Comparison of ENCODE assay signal across 8 mouse cellular contexts in genomic region chr6:66910493-66911435, GRCm38 (mm10). TPM values are rescaled to one million over a fixed set of nuclear protein-coding genes. Genes with fewer than 3 reads are reported as not detected.
DNase-seq lines count a peak whose midpoint lies in the region; ATAC-seq lines count a peak whose summit lies in the region.

No protein-coding gene starts in this region.

- H3K27me3 ChIP-seq in embryonic facial prominence, embryonic 12.5 days, result no peaks in the 10 kb centered on the region
- H3K27me3 ChIP-seq in embryonic facial prominence, embryonic 10.5 days (replicated peaks; ENCODE audit: low read depth, poor library complexity, severe bottlenecking), result no peaks in the 10 kb centered on the region

- H3K4me3 ChIP-seq in embryonic facial prominence, embryonic 12.5 days, result no peak overlapping the region
- H3K4me3 ChIP-seq in embryonic facial prominence, embryonic 10.5 days, result no peak overlapping the region

- H3K4me2 ChIP-seq in embryonic facial prominence, embryonic 12.5 days (replicated peaks), result no peak overlapping the region

- no peaks in the 10 kb centered on the region for H3K9me3 ChIP-seq in embryonic facial prominence, embryonic 12.5 days
- no peaks in the 10 kb centered on the region for H3K9me3 ChIP-seq in embryonic facial prominence, embryonic 10.5 days

- peaks cover 8% of the 10 kb centered on the region; the same call in 1 of the 2 replicates for H3K4me1 ChIP-seq in embryonic facial prominence, embryonic 12.5 days
- peaks cover 25% of the 10 kb centered on the region for H3K4me1 ChIP-seq in embryonic facial prominence, embryonic 10.5 days

- H3K9ac ChIP-seq in embryonic facial prominence, embryonic 12.5 days, result no peak overlapping the region

- WGBS in embryonic facial prominence, embryonic 12.5 days, result 61% methylated on average over 11 of the region's 11 CpGs
- 64% methylated on average over 11 of the region's 11 CpGs for WGBS in embryonic facial prominence, embryonic 10.5 days

- no peak for DNase-seq in embryonic facial prominence, embryonic 10.5 days (ENCODE audit: low spot score)
- DNase-seq in gonadal fat pad, adult 2 months (ENCODE audit: low read depth), result peak; percentile 68
- peak; percentile 83 to 95 for DNase-seq in kidney, postnatal 25 days
- no peak for DNase-seq in right cerebral cortex, postnatal 14 days
- no peak for DNase-seq in ovary, postnatal 10 days (ENCODE audit: low spot score)
- DNase-seq in right cerebral cortex, adult 18-20 months, result no peak

- H3K27ac ChIP-seq in embryonic facial prominence, embryonic 12.5 days, result no peak overlapping the region
- no peak overlapping the region for H3K27ac ChIP-seq in embryonic facial prominence, embryonic 10.5 days (replicated peaks)

- ATAC-seq in embryonic facial prominence, embryonic 12.5 days (ENCODE audit: insufficient number of reproducible peaks, insufficient read depth, low FRiP score, low TSS enrichment), result 0 out of 2 replicates have a peak, but pooled peaks have one; percentile 56
- peak; percentile 85 for ATAC-seq in megakaryocyte progenitor cell, adult 5-6 weeks (replicated peaks; ENCODE audit: poor library complexity)

- no peaks in the 10 kb centered on the region for H3K36me3 ChIP-seq in embryonic facial prominence, embryonic 12.5 days
- no peaks in the 10 kb centered on the region for H3K36me3 ChIP-seq in embryonic facial prominence, embryonic 10.5 days (replicated peaks)

RNA-seq across cellular contexts. Expression of gene Gng12, which starts 14.6 kb away (rescaled TPM):
- 48.2 and 55.7 TPM in 2 replicates for polyA plus RNA-seq in embryonic facial prominence, embryonic 12.5 days (2016; fragmentation: Nextera tagmentation; extraction: Ambion mirVana)
- polyA plus RNA-seq in embryonic facial prominence, embryonic 10.5 days (2016; fragmentation: Nextera tagmentation; extraction: Ambion mirVana), result 54.8 and 58.6 TPM in 2 replicates
- polyA plus RNA-seq in gonadal fat pad, adult 2 months (2012; rRNA removed), result 32.4 and 46.7 TPM in 2 replicates
- total RNA-seq in megakaryocyte progenitor cell, adult 5-6 weeks (2015), result 190 and 214 TPM in 2 replicates
- total RNA-seq in megakaryocyte progenitor cell, adult 5-6 weeks (2017), result 115 and 154 TPM in 2 replicates

Comparison
In these comparisons a context has a peak if more than half of its experiments do, and no peak if none do; other contexts are left out.
1. DNase-seq: peak in gonadal fat pad, adult 2 months (single experiment) and kidney, postnatal 25 days (2 of 2); none in embryonic facial prominence, embryonic 10.5 days (single experiment), right cerebral cortex, postnatal 14 days (single experiment), ovary, postnatal 10 days (single experiment) and right cerebral cortex, adult 18-20 months (single experiment).